Mouse (Mus musculus) cortical plate, adult 2 months (tissue): Measurements from ENCODE around the gene Il17rc.

ENCODE experiments used
- CTCF ChIP-seq: fragments of 200-500 bp; IDR thresholded peaks from 2 replicates; pipeline ENCODE4 v1.5.1; 2011; ENCODE audit warnings: mild to moderate bottlenecking, control low read depth, low read length; ENCODE audit not compliant: insufficient read depth; ENCODE audit errors: extremely low read depth
- POLR2A ChIP-seq: fragments of 200-500 bp; IDR thresholded peaks from 2 replicates; pipeline ENCODE4 v1.6.1; 2011; ENCODE audit warnings: mild to moderate bottlenecking, low read length, control low read depth; ENCODE audit not compliant: insufficient read depth; ENCODE audit errors: extremely low read depth

DNA sequence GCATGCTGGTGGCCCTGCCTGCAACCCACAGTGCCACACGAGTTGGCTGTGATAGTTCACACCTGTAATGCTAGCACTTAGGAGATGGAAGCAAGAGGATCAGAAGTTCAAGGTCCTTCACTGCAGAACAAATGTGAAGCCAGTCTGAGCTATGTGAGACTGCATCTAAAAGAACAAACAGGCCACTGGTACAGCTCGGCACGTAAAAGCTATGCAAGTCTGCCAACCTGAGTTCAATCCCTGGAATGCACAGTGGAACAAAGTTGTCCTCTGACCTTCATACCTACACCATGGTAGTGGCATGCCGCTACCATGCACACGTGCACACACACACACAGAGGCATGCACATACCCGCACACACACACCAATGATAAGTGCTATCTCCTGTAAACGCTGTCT lies 47.0 kb upstream of the Il17rc start:
- TF ChIP-seq CTCF (no peak), POLR2A (no peak)
